Mouse (Mus musculus): ENCODE results near the gene Axin2. TPM values are rescaled to one million over a fixed set of nuclear protein-coding genes. Genes with fewer than 3 reads are reported as not detected.

The Axin2 gene
- polyA plus RNA-seq, 1 experiment from 2014 or later, result 5.8 TPM

- no peak overlapping the region for H3K4me2 ChIP-seq (ENCODE audit: low read length)
- no peaks in the 10 kb centered on the region; the same call in 1 of the 2 replicates for H3K4me1 ChIP-seq (replicated peaks; ENCODE audit: insufficient read depth, low read length)
- no peak overlapping the region for H3K4me3 ChIP-seq (replicated peaks; ENCODE audit: low read depth, low read length)
- no peak overlapping the region for H3K9ac ChIP-seq (ENCODE audit: low read depth, low read length)
- DNase-seq (ENCODE audit: low spot score), result no peak
- ATAC-seq (replicated peaks; ENCODE audit: low FRiP score, low read depth), result no peak
- TF ChIP-seq CTCF (IDR thresholded peaks at IDR 0.05; ENCODE audit: low read depth), result no peak
- H3K9me3 ChIP-seq (replicated peaks; ENCODE audit: low read length), result no peaks in the 10 kb centered on the region
- no peaks in the 10 kb centered on the region for H3K36me3 ChIP-seq (ENCODE audit: insufficient read depth, low read length)
- H3K27me3 ChIP-seq (ENCODE audit: insufficient read depth, low read length), result no peaks in the 10 kb centered on the region
- no peak overlapping the region for H3K27ac ChIP-seq
- WGBS, result 53% methylated on average over 6 of the region's 6 CpGs
Observed at GRCm38 (mm10) chr11:108965740-108966139, 45.6 kb downstream of the Axin2 start.

GRCm38 (mm10) chr11:108973459-108973858 is 53.3 kb downstream of the Axin2 start:
- H3K4me2 ChIP-seq (ENCODE audit: low read length), result no peak overlapping the region
- H3K27me3 ChIP-seq (ENCODE audit: insufficient read depth, low read length), result no peaks in the 10 kb centered on the region
- H3K36me3 ChIP-seq (ENCODE audit: insufficient read depth, low read length), result no peaks in the 10 kb centered on the region
- 70% methylated on average over 4 of the region's 4 CpGs for WGBS
- no peak for DNase-seq (ENCODE audit: low spot score)
- H3K4me1 ChIP-seq (replicated peaks; ENCODE audit: insufficient read depth, low read length), result no peaks in the 10 kb centered on the region
- H3K4me3 ChIP-seq (replicated peaks; ENCODE audit: low read depth, low read length), result no peak overlapping the region
- H3K9me3 ChIP-seq (replicated peaks; ENCODE audit: low read length), result no peaks in the 10 kb centered on the region
- H3K9ac ChIP-seq (ENCODE audit: low read depth, low read length), result no peak overlapping the region
- ATAC-seq (replicated peaks; ENCODE audit: low FRiP score, low read depth), result no peak
- no peak for TF ChIP-seq CTCF (IDR thresholded peaks at IDR 0.05; ENCODE audit: low read depth)
- H3K27ac ChIP-seq, result no peak overlapping the region

DNA sequence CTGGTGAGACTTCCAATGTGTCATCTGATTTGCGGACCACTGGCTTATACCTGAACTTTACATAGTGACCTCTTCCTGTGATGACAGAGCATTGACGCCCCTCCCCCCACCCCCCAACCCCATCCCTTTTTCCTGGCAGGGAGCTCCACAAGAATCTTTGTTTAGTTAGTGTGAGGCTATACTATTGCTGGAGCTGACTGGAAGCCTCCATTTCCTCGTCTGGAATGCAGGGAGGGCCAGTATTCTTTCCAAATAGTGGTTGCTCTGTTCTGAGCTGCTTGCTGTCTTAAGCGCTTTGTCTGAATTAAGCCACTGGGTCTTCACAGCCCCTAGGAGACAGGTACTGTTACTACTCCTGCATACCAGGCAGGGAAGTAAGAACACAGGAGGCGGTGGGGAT is 53.7 kb downstream of the Axin2 start:
- Histone ChIP-seq H3K27me3 (ENCODE audit: insufficient read depth, low read length) (no peaks in the 10 kb centered on the region), H3K4me2 (ENCODE audit: low read length) (no peak overlapping the region), H3K9me3 (replicated peaks; ENCODE audit: low read length) (no peaks in the 10 kb centered on the region), H3K4me3 (replicated peaks; ENCODE audit: low read depth, low read length) (no peak overlapping the region), H3K4me1 (replicated peaks; ENCODE audit: insufficient read depth, low read length) (no peaks in the 10 kb centered on the region), H3K27ac (no peak overlapping the region), H3K36me3 (ENCODE audit: insufficient read depth, low read length) (no peaks in the 10 kb centered on the region), H3K9ac (ENCODE audit: low read depth, low read length) (no peak overlapping the region)
- WGBS, result 58% methylated on average over 5 of the region's 5 CpGs
- no peak for ATAC-seq (replicated peaks; ENCODE audit: low FRiP score, low read depth)
- no peak for TF ChIP-seq CTCF (IDR thresholded peaks at IDR 0.05; ENCODE audit: low read depth)
- no peak for DNase-seq (ENCODE audit: low spot score)

GRCm38 (mm10) chr11:108975583-108975982 is 55.4 kb downstream of the Axin2 start:
- ATAC-seq (replicated peaks; ENCODE audit: low FRiP score, low read depth) (no peak), DNase-seq (ENCODE audit: low spot score) (no peak)
- H3K9me3 ChIP-seq (replicated peaks; ENCODE audit: low read length), result no peaks in the 10 kb centered on the region
- 28% methylated on average over 11 of the region's 11 CpGs for WGBS
- H3K4me2 ChIP-seq (ENCODE audit: low read length), result no peak overlapping the region
- TF ChIP-seq CTCF (IDR thresholded peaks at IDR 0.05; ENCODE audit: low read depth), result no peak
- no peaks in the 10 kb centered on the region for H3K27me3 ChIP-seq (ENCODE audit: insufficient read depth, low read length)
- no peaks in the 10 kb centered on the region for H3K4me1 ChIP-seq (replicated peaks; ENCODE audit: insufficient read depth, low read length)
- H3K27ac ChIP-seq, result no peak overlapping the region
- H3K36me3 ChIP-seq (ENCODE audit: insufficient read depth, low read length), result no peaks in the 10 kb centered on the region
- no peak overlapping the region for H3K9ac ChIP-seq (ENCODE audit: low read depth, low read length)
- H3K4me3 ChIP-seq (replicated peaks; ENCODE audit: low read depth, low read length), result no peak overlapping the region

GRCm38 (mm10) chr11:108980530-108980929 is 60.4 kb downstream of the Axin2 start:
- no peak overlapping the region for H3K4me3 ChIP-seq (replicated peaks; ENCODE audit: low read depth, low read length)
- H3K27me3 ChIP-seq (ENCODE audit: insufficient read depth, low read length), result no peaks in the 10 kb centered on the region
- DNase-seq (ENCODE audit: low spot score) (peak; percentile 68), ATAC-seq (replicated peaks; ENCODE audit: low FRiP score, low read depth) (no peak)
- H3K4me1 ChIP-seq (replicated peaks; ENCODE audit: insufficient read depth, low read length), result no peaks in the 10 kb centered on the region
- TF ChIP-seq CTCF (IDR thresholded peaks at IDR 0.05; ENCODE audit: low read depth), result no peak
- WGBS, result 51% methylated on average over 12 of the region's 12 CpGs
- H3K9ac ChIP-seq (ENCODE audit: low read depth, low read length), result no peak overlapping the region
- H3K9me3 ChIP-seq (replicated peaks; ENCODE audit: low read length), result no peaks in the 10 kb centered on the region
- H3K27ac ChIP-seq, result no peak overlapping the region
- no peaks in the 10 kb centered on the region for H3K36me3 ChIP-seq (ENCODE audit: insufficient read depth, low read length)
- no peak overlapping the region for H3K4me2 ChIP-seq (ENCODE audit: low read length)

DNA sequence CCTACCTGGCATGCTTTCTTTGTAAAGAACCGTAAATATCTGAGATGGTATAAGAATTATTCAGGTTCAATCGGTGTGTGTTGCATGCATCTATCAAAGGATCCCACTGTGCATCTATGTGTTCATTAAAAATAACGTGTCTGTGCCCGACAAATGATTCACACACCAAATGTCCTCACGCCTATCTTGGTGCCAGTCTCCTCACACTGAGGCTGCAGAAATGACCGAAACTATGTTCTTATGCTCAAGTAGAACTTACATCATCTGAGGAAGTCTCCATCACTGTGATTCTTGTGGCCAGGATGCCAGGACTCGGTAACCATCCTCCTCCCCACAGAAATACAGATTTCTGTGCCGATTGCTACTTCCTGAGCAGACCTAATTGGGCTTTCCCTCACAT is 60.9 kb downstream of the Axin2 start:
- no peak overlapping the region for H3K9ac ChIP-seq (ENCODE audit: low read depth, low read length)
- no peak overlapping the region for H3K4me2 ChIP-seq (ENCODE audit: low read length)
- H3K27ac ChIP-seq, result no peak overlapping the region
- H3K9me3 ChIP-seq (replicated peaks; ENCODE audit: low read length), result no peaks in the 10 kb centered on the region
- H3K27me3 ChIP-seq (ENCODE audit: insufficient read depth, low read length), result no peaks in the 10 kb centered on the region
- no peak for TF ChIP-seq CTCF (IDR thresholded peaks at IDR 0.05; ENCODE audit: low read depth)
- H3K4me3 ChIP-seq (replicated peaks; ENCODE audit: low read depth, low read length), result no peak overlapping the region
- H3K4me1 ChIP-seq (replicated peaks; ENCODE audit: insufficient read depth, low read length), result no peaks in the 10 kb centered on the region
- no peak for ATAC-seq (replicated peaks; ENCODE audit: low FRiP score, low read depth)
- DNase-seq (ENCODE audit: low spot score), result no peak
- 83% methylated on average over 8 of the region's 8 CpGs for WGBS
- H3K36me3 ChIP-seq (ENCODE audit: insufficient read depth, low read length), result no peaks in the 10 kb centered on the region

- Histone ChIP-seq H3K9ac (ENCODE audit: low read depth, low read length) (no peak overlapping the region), H3K4me2 (ENCODE audit: low read length) (no peak overlapping the region), H3K4me1 (replicated peaks; ENCODE audit: insufficient read depth, low read length) (no peaks in the 10 kb centered on the region), H3K27ac (no peak overlapping the region), H3K9me3 (replicated peaks; ENCODE audit: low read length) (no peaks in the 10 kb centered on the region), H3K4me3 (replicated peaks; ENCODE audit: low read depth, low read length) (no peak overlapping the region), H3K27me3 (ENCODE audit: insufficient read depth, low read length) (no peaks in the 10 kb centered on the region), H3K36me3 (ENCODE audit: insufficient read depth, low read length) (no peaks in the 10 kb centered on the region)
- DNase-seq (ENCODE audit: low spot score) (no peak), ATAC-seq (replicated peaks; ENCODE audit: low FRiP score, low read depth) (no peak)
- no peak for TF ChIP-seq CTCF (IDR thresholded peaks at IDR 0.05; ENCODE audit: low read depth)
- 83% methylated on average over 7 of the region's 7 CpGs for WGBS
Observed at GRCm38 (mm10) chr11:108983409-108984064, 63.4 kb downstream of the Axin2 start.
